Mouse (Mus musculus): ENCODE data around the gene Cep41.

GRCm38 (mm10) chr6:30616491-30616941 is 77.0 kb downstream of the Cep41 start:
- TF ChIP-seq CTCF (IDR thresholded peaks at IDR 0.05; ENCODE audit: borderline replicate concordance, insufficient read depth, low read depth, low read length): no peak
- no peak for TF ChIP-seq POLR2A (IDR thresholded peaks at IDR 0.05; ENCODE audit: borderline replicate concordance, insufficient read depth, low read length)
